Mouse (Mus musculus): Measurements from ENCODE around the gene Klhl26.

DNA sequence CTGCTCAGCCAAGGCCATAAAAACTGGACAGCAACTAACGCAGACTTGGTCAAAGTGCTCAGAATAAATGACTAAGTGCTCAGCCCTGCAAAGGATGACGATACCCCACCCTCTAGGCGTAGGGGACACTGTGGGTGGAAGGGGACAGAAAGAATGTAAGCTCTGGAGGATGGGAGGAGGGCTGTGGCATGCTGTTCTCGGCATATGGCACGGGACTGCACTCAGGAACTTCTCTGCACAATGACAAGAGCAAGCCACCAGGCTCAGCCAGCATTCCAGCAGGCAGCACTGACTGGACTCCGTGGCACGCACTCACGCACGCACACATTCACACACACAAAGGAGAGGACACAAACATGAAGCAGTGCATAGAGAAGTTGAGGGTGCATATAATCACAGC, 16.2 kb downstream of the Klhl26 start:
- no peak for TF ChIP-seq CTCF (conservative IDR thresholded peaks at IDR 0.05; ENCODE audit: low read length)
- no peak for TF ChIP-seq POU5F1 (IDR thresholded peaks at IDR 0.05; ENCODE audit: borderline replicate concordance, low read length)
- no peak for TF ChIP-seq NANOG (IDR thresholded peaks at IDR 0.05; ENCODE audit: borderline replicate concordance, low read length)
